Mouse (Mus musculus) small intestine, adult 2 months (tissue): ENCODE measurements around the gene 9130019O22Rik.

Experiments used
- CTCF ChIP-seq: fragments of 200-500 bp; IDR thresholded peaks from 2 replicates; pipeline ENCODE4 v1.5.1; 2012; ENCODE audit warnings: low read depth, mild to moderate bottlenecking, control low read depth, inconsistent platforms, low read length, moderate library complexity, mixed read lengths; ENCODE audit not compliant: insufficient replicate concordance, insufficient read length; ENCODE audit errors: extremely low read depth
- POLR2A ChIP-seq: fragments of 200-500 bp; IDR thresholded peaks from 2 replicates; pipeline ENCODE4 v1.6.1; 2012; ENCODE audit warnings: low read depth, mild to moderate bottlenecking, control low read depth, inconsistent platforms, low read length, moderate library complexity

GRCm38 (mm10) chr7:127425911-127426310 is 38.9 kb upstream of the 9130019O22Rik start:
- no peak for TF ChIP-seq CTCF
- no peak for TF ChIP-seq POLR2A
